Mouse (Mus musculus) embryo, embryonic 11 days (tissue): ENCODE measurements at regions not wholly inside any gene's neighbourhood (a gene's known extent, or its start where the extent isn't known, plus 50 kb on each side); places are given as distances from the start of the nearest gene placed in this dataset.
A peak's percentile ranks its signal among the peaks of the same experiment; 100 is the strongest.

ENCODE experiments used
- DNase-seq: peaks from one replicate; pipeline ENCODE4 v3.0.0-alpha.2; 2015

DNA sequence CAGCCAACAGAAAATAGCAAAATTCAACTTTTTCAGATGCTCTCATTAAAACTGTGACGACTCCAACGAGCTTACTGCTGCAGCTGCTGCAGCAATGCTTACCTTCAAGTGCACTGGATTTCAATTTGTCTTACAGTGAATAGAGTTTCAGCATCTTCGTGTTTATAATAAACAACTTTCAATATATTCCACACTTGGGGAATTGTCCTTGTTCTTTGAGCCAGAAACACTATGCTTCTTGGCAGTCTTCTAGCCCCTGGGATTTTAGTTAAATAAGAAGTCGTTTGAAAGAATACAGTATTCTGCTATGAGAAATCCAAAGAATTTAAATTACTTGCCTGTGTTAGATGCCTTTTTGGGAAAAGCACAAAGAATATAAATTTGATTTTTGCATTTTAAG lies 381.9 kb upstream of the Kcnd2 start:
- DNase-seq, result no peak

DNA sequence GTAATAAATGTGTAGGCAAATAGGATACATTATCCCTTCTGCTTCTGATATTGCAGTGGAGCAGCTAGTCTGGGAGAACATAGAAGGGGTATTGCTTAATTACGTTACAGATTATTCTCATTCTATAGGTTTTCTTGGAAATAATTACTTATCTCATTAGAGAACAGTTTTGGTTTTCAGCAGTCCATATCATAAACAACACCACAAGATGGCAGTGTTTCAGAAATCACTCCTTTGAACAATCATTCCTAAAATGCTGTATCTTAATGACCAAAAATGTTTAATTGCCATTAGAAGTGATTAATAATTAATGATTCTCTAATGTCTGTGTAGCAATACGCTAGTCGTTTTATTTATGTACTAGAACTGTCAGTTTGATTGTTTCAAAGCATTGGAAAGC lies 375.2 kb upstream of the Kcnd2 start:
- DNase-seq, result peak; percentile 13
